Mouse (Mus musculus): Measurements from ENCODE around the gene Pcsk7. TPM values are rescaled to one million over a fixed set of nuclear protein-coding genes. Genes with fewer than 3 reads are reported as not detected.
A peak's percentile ranks its signal among the peaks of the same experiment; 100 is the strongest.

The Pcsk7 gene
- total and polyA plus RNA-seq, 2 experiments: 27.7 to 29.3 TPM

- WGBS: 97% methylated on average over 2 of the region's 2 CpGs
- DNase-seq (ENCODE audit: extremely low read depth, low read depth, low spot score): no peak
- Histone ChIP-seq H3K36me3 (ENCODE audit: control insufficient read depth, insufficient read depth, low read length) (peaks cover 62% of the 10 kb centered on the region), H3K27ac (replicated peaks; ENCODE audit: insufficient read depth, low read depth, low read length) (no peak overlapping the region), H3K79me2 (ENCODE audit: control insufficient read depth, insufficient read depth, low read length) (no peaks in the 10 kb centered on the region), H3K9ac (ENCODE audit: low read depth, low read length) (no peak overlapping the region), H3K27me3 (ENCODE audit: control insufficient read depth, insufficient read depth, low read length) (no peaks in the 10 kb centered on the region), H3K4me1 (ENCODE audit: control insufficient read depth, insufficient read depth, low read length) (peaks cover 16% of the 10 kb centered on the region), H3K4me3 (ENCODE audit: insufficient read depth, low read depth, low read length) (no peak overlapping the region)
- TF ChIP-seq POLR2A (IDR thresholded peaks at IDR 0.05; ENCODE audit: extremely low read depth, insufficient read depth, low read length) (no peak), CTCF (IDR thresholded peaks at IDR 0.05; ENCODE audit: low read depth, low read length) (no peak)
Measured at GRCm38 (mm10) chr9:45915659-45916058, 9.4 kb downstream of the Pcsk7 start.

- Histone ChIP-seq H3K27me3 (ENCODE audit: control insufficient read depth, insufficient read depth, low read length) (no peaks in the 10 kb centered on the region), H3K9ac (ENCODE audit: low read depth, low read length) (peak overlapping the region; percentile 3; the same call in 1 of the 2 replicates), H3K79me2 (ENCODE audit: control insufficient read depth, insufficient read depth, low read length) (no peaks in the 10 kb centered on the region), H3K36me3 (ENCODE audit: control insufficient read depth, insufficient read depth, low read length) (peaks cover 57% of the 10 kb centered on the region), H3K4me1 (ENCODE audit: control insufficient read depth, insufficient read depth, low read length) (peaks cover 16% of the 10 kb centered on the region), H3K4me3 (ENCODE audit: insufficient read depth, low read depth, low read length) (no peak overlapping the region), H3K27ac (replicated peaks; ENCODE audit: insufficient read depth, low read depth, low read length) (peak overlapping the region; percentile 79)
- TF ChIP-seq POLR2A (IDR thresholded peaks at IDR 0.05; ENCODE audit: extremely low read depth, insufficient read depth, low read length) (no peak), CTCF (IDR thresholded peaks at IDR 0.05; ENCODE audit: low read depth, low read length) (no peak)
- peak; percentile 94 for DNase-seq (ENCODE audit: extremely low read depth, low read depth, low spot score)
- WGBS: 27% methylated on average over 5 of the region's 5 CpGs
Measured at GRCm38 (mm10) chr9:45917041-45917934, 11.0 kb downstream of the Pcsk7 start.

- 68% methylated on average over 1 of the region's 1 CpGs for WGBS
- no peaks in the 10 kb centered on the region for H3K27me3 ChIP-seq (ENCODE audit: control insufficient read depth, insufficient read depth, low read length)
- H3K27ac ChIP-seq (replicated peaks; ENCODE audit: insufficient read depth, low read depth, low read length): no peak overlapping the region
- peaks cover 49% of the 10 kb centered on the region for H3K36me3 ChIP-seq (ENCODE audit: control insufficient read depth, insufficient read depth, low read length)
- peaks cover 16% of the 10 kb centered on the region for H3K4me1 ChIP-seq (ENCODE audit: control insufficient read depth, insufficient read depth, low read length)
- no peak for DNase-seq (ENCODE audit: extremely low read depth, low read depth, low spot score)
- no peak for TF ChIP-seq CTCF (IDR thresholded peaks at IDR 0.05; ENCODE audit: low read depth, low read length)
- no peak for TF ChIP-seq POLR2A (IDR thresholded peaks at IDR 0.05; ENCODE audit: extremely low read depth, insufficient read depth, low read length)
- no peaks in the 10 kb centered on the region for H3K79me2 ChIP-seq (ENCODE audit: control insufficient read depth, insufficient read depth, low read length)
- H3K4me3 ChIP-seq (ENCODE audit: insufficient read depth, low read depth, low read length): no peak overlapping the region
- no peak overlapping the region for H3K9ac ChIP-seq (ENCODE audit: low read depth, low read length)
Measured at GRCm38 (mm10) chr9:45919895-45920294, 13.6 kb downstream of the Pcsk7 start.

- Histone ChIP-seq H3K4me3 (ENCODE audit: insufficient read depth, low read depth, low read length) (no peak overlapping the region), H3K27me3 (ENCODE audit: control insufficient read depth, insufficient read depth, low read length) (no peaks in the 10 kb centered on the region), H3K36me3 (ENCODE audit: control insufficient read depth, insufficient read depth, low read length) (peaks cover 37% of the 10 kb centered on the region), H3K79me2 (ENCODE audit: control insufficient read depth, insufficient read depth, low read length) (no peaks in the 10 kb centered on the region), H3K27ac (replicated peaks; ENCODE audit: insufficient read depth, low read depth, low read length) (no peak overlapping the region), H3K9ac (ENCODE audit: low read depth, low read length) (no peak overlapping the region), H3K4me1 (ENCODE audit: control insufficient read depth, insufficient read depth, low read length) (peaks cover 24% of the 10 kb centered on the region)
- 92% methylated on average over 5 of the region's 5 CpGs for WGBS
- DNase-seq (ENCODE audit: extremely low read depth, low read depth, low spot score): no peak
- no peak for TF ChIP-seq POLR2A (IDR thresholded peaks at IDR 0.05; ENCODE audit: extremely low read depth, insufficient read depth, low read length)
- no peak for TF ChIP-seq CTCF (IDR thresholded peaks at IDR 0.05; ENCODE audit: low read depth, low read length)
Measured at GRCm38 (mm10) chr9:45929285-45929684, 23.0 kb downstream of the Pcsk7 start.

- Histone ChIP-seq H3K4me3 (ENCODE audit: insufficient read depth, low read depth, low read length) (no peak overlapping the region), H3K4me1 (ENCODE audit: control insufficient read depth, insufficient read depth, low read length) (peaks cover 24% of the 10 kb centered on the region), H3K27ac (replicated peaks; ENCODE audit: insufficient read depth, low read depth, low read length) (peak overlapping the region; percentile 98), H3K36me3 (ENCODE audit: control insufficient read depth, insufficient read depth, low read length) (peaks cover 22% of the 10 kb centered on the region; the same call in 1 of the 2 replicates), H3K79me2 (ENCODE audit: control insufficient read depth, insufficient read depth, low read length) (no peaks in the 10 kb centered on the region), H3K9ac (ENCODE audit: low read depth, low read length) (peak overlapping the region; percentile 22), H3K27me3 (ENCODE audit: control insufficient read depth, insufficient read depth, low read length) (no peaks in the 10 kb centered on the region)
- WGBS: 7% methylated on average over 1 of the region's 1 CpGs
- peak; percentile 83 for DNase-seq (ENCODE audit: extremely low read depth, low read depth, low spot score)
- no peak for TF ChIP-seq CTCF (IDR thresholded peaks at IDR 0.05; ENCODE audit: low read depth, low read length)
- no peak for TF ChIP-seq POLR2A (IDR thresholded peaks at IDR 0.05; ENCODE audit: extremely low read depth, insufficient read depth, low read length)
Measured at GRCm38 (mm10) chr9:45931958-45932357, 25.7 kb downstream of the Pcsk7 start.

All from liver, adult 2 months (tissue).